Mouse (Mus musculus): Measurements from ENCODE around the gene Bst1. TPM values are rescaled to one million over a fixed set of nuclear protein-coding genes. Genes with fewer than 3 reads are reported as not detected.

Gene Bst1
- not detected in 2 replicates for polyA plus RNA-seq (2015; fragmentation: Nextera tagmentation; extraction: Ambion mirVana)

DNA sequence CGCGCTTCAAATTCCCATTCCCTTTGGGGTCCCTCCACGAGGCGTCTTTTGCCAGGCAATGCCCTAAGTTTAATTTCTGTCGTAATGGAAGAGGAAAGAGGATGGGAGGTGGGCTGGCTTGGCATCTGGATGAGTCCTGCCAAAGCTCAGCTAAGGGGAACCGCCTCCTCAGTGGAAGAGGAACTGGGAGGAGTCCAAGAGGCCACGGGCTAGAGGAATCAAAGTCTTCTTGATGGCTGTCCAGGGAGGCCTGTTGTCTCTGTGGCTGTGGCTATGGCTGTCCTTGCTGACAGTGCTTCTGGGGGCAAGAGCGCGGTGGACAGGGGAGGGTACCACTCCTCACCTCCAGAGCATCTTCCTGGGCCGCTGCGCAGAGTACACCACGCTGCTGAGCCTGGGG is at the start of gene Bst1:
Bst1 (plus strand) TSS at position 191 of the 400 bp plus-strand sequence.
- Histone ChIP-seq H3K36me3 (ENCODE audit: poor library complexity, severe bottlenecking) (no peaks in the 10 kb centered on the region), H3K4me1 (no peaks in the 10 kb centered on the region), H3K4me3 (no peak within 1 kb of the TSS), H3K27me3 (no peaks in the 10 kb centered on the region), H3K9ac (no peak within 1 kb of the TSS), H3K4me2 (no peak within 1 kb of the TSS), H3K27ac (no peak within 1 kb of the TSS), H3K9me3 (replicated peaks) (no peaks in the 10 kb centered on the region)
- ATAC-seq: no peak
- WGBS: 54% methylated on average over 12 of the region's 12 CpGs

DNA sequence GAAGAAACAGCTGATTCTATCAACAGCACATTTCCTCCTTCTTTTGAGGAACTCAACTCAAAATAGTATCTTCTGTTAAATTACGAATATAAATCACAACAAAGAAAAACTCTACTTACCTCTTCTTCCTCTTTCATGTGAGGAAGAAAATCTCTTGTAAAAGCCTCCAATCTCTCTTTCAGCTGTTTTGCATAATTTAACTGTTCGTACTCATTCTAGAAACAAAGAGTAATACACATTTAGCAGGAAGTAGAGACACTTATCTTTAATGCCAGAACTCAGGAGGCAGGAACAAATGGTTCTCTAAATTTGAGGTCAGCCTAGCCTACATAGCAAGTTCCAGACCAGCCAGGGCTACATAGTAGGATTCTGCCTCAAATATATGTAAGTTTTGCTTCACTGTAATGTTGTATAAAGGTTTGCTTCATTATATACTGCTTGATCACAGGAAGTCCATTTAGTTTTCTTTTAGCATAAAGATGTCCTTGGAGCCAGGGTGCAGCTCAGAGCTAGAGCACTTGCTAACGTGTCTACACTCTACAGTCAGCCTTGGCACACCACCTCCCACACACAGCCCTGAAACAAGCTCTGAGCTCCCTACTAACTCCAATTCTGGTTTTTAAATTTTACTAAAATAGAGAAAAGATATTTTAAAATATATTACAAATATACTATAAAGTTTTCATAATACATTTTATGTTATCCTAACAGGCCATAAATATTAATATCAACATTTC is 47.9 kb upstream of the Bst1 start:
- 91% methylated on average over 3 of the region's 3 CpGs for WGBS
- peaks cover 36% of the 10 kb centered on the region for H3K36me3 ChIP-seq (ENCODE audit: poor library complexity, severe bottlenecking)
- no peak overlapping the region for H3K4me2 ChIP-seq
- H3K9me3 ChIP-seq (replicated peaks): no peaks in the 10 kb centered on the region
- no peak for ATAC-seq
- H3K4me3 ChIP-seq: no peak overlapping the region
- H3K9ac ChIP-seq: no peak overlapping the region
- no peaks in the 10 kb centered on the region for H3K4me1 ChIP-seq
- H3K27me3 ChIP-seq: no peaks in the 10 kb centered on the region
- H3K27ac ChIP-seq: no peak overlapping the region

DNA sequence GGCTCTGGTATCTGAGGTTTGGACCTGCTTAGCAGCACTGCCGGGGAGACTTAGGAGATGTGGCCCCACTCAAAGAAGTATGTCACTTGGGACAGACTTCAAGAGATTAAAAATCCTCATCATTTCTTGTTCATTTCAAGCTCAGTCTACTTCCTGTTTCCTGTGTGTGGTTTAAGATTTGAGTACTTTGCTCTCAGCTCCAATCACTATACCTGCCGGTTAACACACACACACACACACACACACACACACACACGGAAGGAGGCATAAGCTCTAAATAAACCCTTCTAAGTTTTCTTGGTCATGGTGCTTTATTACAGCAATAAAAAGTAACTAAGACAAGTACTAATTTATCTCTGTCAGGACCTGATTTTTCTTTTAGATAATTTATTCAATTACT is 47.1 kb upstream of the Bst1 start:
- no peak for ATAC-seq

DNA sequence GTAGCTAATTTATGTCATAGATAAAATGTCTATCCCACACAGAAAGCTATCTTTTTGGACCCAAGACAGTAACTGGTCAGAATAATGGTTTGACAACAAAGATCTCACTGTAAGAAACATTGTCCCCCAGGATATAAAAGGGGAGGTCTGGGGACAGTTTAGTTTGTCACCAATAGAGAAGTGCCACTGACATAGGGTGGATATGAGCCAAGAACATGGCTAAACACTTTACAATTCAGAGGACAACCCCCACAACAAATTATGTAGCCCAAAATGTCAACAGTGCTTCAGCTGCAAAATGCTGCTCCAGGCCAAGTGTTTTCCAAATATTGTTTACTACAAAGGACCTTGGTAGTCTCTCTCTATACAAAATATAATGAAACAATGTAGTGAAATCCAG is 42.3 kb upstream of the Bst1 start:
- Histone ChIP-seq H3K4me2 (no peak overlapping the region), H3K36me3 (ENCODE audit: poor library complexity, severe bottlenecking) (no peaks in the 10 kb centered on the region), H3K27me3 (no peaks in the 10 kb centered on the region), H3K9me3 (replicated peaks) (no peaks in the 10 kb centered on the region), H3K4me1 (peaks cover 26% of the 10 kb centered on the region), H3K4me3 (no peak overlapping the region), H3K27ac (no peak overlapping the region), H3K9ac (no peak overlapping the region)
- no peak for ATAC-seq

More for the DNA sequence above, 47.1 kb upstream of the Bst1 start:
- 94% methylated on average over 3 of the region's 3 CpGs for WGBS
- Histone ChIP-seq H3K4me2 (no peak overlapping the region), H3K4me3 (no peak overlapping the region), H3K27me3 (no peaks in the 10 kb centered on the region), H3K4me1 (peaks cover 4% of the 10 kb centered on the region), H3K27ac (no peak overlapping the region), H3K36me3 (ENCODE audit: poor library complexity, severe bottlenecking) (peaks cover 30% of the 10 kb centered on the region), H3K9ac (no peak overlapping the region), H3K9me3 (replicated peaks) (no peaks in the 10 kb centered on the region)

DNA sequence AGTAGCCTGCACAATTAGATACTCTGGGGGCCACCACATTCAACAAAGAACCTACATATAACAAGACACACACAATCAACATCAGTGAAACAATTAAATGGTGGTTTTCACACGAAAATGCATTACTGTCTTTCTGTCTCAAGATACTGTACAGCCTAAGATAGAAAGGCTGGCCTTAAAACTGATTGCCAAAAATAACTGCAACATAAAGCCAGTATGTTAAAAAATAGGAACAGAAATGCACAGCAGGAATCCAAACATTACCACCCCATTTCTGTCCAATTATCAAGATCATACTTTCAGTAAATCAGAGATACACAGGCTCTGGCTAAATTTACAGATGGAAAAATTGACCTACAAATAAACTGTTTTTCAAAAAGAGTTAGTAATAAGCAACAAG is 41.7 kb upstream of the Bst1 start:
- H3K27me3 ChIP-seq: no peaks in the 10 kb centered on the region
- peaks cover 26% of the 10 kb centered on the region for H3K4me1 ChIP-seq
- H3K9ac ChIP-seq: no peak overlapping the region
- H3K9me3 ChIP-seq (replicated peaks): no peaks in the 10 kb centered on the region
- no peaks in the 10 kb centered on the region for H3K36me3 ChIP-seq (ENCODE audit: poor library complexity, severe bottlenecking)
- WGBS: 48% methylated on average over 1 of the region's 1 CpGs
- H3K27ac ChIP-seq: no peak overlapping the region
- no peak for ATAC-seq
- H3K4me3 ChIP-seq: no peak overlapping the region
- no peak overlapping the region for H3K4me2 ChIP-seq

DNA sequence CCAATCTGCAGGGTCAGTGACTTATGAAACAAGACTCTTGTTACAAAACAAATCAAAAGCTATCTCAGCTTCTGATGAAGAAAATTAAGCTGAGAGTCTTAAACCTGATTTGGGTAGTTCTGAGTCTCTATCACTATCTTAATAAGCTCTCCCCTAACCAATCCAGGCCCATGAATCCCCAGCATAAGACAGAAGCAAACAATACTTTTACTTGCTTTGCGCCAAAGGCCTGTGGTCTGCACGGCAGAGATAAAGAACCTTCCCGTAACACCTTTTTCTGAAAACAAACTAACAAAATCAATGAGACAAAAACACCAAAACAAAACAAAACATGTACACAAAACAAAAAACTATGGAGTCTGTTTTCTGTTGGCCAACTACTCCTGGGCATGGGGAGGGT is 40.1 kb upstream of the Bst1 start:
- no peak for ATAC-seq
- WGBS: 92% methylated on average over 3 of the region's 3 CpGs
- Histone ChIP-seq H3K9ac (no peak overlapping the region), H3K27ac (no peak overlapping the region), H3K27me3 (no peaks in the 10 kb centered on the region), H3K36me3 (ENCODE audit: poor library complexity, severe bottlenecking) (no peaks in the 10 kb centered on the region), H3K9me3 (replicated peaks) (no peaks in the 10 kb centered on the region), H3K4me1 (peaks cover 32% of the 10 kb centered on the region), H3K4me2 (no peak overlapping the region), H3K4me3 (no peak overlapping the region)

DNA sequence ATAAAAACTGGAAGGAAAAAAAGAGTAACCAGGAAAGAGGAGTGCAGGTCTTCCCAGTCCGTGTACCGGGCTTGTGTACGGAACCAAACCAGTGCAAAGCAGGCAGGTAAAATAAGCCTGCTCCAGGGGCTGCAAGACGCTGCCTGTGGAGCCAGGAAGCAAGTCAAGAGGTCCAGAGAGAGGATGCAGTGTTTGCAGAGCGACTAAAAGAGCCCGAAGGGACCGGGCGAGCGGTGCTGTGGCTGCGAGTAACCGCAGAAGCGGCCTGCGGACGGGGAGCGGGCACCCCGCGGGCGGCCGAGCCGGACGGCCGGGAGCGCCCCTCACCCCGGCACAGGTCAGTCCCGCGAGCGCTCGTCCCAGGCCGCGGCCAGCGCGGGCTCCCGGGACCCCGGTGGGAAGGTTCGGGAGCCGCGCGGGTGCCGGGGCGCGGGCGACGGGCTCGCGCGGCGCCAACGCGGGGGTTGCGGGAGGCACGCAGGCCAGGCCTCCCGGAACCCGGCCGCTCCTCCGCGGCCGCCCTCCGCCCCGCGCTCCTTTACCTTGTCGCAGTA is 37.2 kb upstream of the Bst1 start:
- peaks cover 28% of the 10 kb centered on the region for H3K4me1 ChIP-seq
- peak overlapping the region; percentile 88 for H3K9ac ChIP-seq
- H3K4me3 ChIP-seq: peak overlapping the region; percentile 81
- ATAC-seq: no peak; the same call in 1 of the 2 replicates
- no peaks in the 10 kb centered on the region for H3K36me3 ChIP-seq (ENCODE audit: poor library complexity, severe bottlenecking)
- WGBS: 0% methylated on average over 49 of the region's 61 CpGs
- peak overlapping the region; percentile 65 for H3K4me2 ChIP-seq
- no peaks in the 10 kb centered on the region for H3K27me3 ChIP-seq
- H3K27ac ChIP-seq: peak overlapping the region; percentile 93
- no peaks in the 10 kb centered on the region for H3K9me3 ChIP-seq (replicated peaks)

DNA sequence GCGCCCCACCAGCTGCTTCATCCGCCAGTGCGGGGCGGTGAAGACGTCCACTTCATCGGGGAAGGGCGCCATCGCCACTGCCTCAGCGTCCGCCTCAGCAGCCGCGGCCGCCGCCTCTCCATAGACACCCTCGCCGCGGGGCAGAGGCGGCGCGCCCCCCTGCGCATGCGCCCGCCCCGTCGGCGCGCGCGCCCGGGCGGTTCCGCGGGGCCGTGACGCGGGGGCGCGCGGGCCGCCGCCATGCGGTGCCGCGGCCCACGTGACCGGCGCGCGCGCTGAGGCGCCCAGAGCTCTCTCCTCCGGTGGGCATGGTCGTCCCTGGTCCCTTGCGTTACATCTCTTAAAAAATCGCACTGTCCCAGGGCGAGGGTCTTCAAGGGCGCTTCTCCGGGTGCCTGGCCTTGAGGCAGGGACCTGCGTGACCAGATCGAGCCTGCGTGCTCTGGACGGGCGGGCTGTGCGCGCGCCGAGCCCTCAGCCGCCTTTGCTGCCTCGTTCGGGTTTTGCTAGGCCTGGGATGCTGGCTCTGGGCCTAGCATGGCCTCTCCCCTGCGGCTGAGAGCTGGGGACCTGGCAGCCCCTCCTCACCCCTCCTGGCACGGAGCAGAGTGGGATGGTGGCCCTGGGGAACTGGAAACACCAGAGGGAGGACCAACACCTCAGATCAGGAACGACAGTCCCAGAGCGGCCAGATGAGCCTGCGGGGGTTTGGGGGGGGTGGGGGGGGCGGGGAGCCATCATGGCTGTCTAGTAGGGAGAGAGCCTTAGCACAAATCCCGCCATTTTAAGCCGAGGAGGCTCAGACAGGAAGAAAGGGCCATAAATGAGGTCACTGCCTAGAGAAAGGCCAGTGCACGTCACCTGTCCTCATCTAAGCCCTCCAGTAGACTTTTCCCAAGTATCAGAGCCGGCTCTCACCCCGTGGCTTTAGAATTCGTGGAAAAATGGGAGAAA is 36.4 kb upstream of the Bst1 start:
- H3K9ac ChIP-seq: peak overlapping the region; percentile 88
- H3K27ac ChIP-seq: peak overlapping the region; percentile 97
- H3K36me3 ChIP-seq (ENCODE audit: poor library complexity, severe bottlenecking): no peaks in the 10 kb centered on the region
- peak; percentile 94 for ATAC-seq
- WGBS: 4% methylated on average over 70 of the region's 82 CpGs
- peak overlapping the region; percentile 65 for H3K4me2 ChIP-seq
- no peaks in the 10 kb centered on the region for H3K9me3 ChIP-seq (replicated peaks)
- no peaks in the 10 kb centered on the region for H3K27me3 ChIP-seq
- H3K4me3 ChIP-seq: peak overlapping the region; percentile 81
- peaks cover 21% of the 10 kb centered on the region for H3K4me1 ChIP-seq

DNA sequence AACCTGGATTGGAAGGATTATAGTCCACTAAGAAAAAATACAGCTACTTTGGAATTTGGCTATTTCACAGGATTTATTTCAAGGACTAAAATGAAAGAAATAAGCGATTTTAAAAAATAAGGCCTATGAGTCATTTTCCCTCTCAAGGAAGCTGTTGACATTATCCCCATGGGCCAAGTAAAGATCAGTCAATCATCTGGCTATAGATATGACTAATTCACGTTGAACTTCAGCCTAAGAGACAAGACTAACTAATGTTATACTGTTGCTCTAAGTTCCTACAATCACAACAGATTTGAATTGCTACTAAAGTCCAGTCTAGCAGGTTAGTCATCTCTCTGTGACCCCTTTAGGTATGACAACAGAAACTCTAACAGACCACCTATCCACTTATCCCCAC is 34.7 kb upstream of the Bst1 start:
- Histone ChIP-seq H3K27ac (no peak overlapping the region), H3K4me1 (peaks cover 21% of the 10 kb centered on the region), H3K9ac (no peak overlapping the region), H3K4me2 (no peak overlapping the region), H3K9me3 (replicated peaks) (no peaks in the 10 kb centered on the region), H3K36me3 (ENCODE audit: poor library complexity, severe bottlenecking) (no peaks in the 10 kb centered on the region), H3K4me3 (no peak overlapping the region), H3K27me3 (no peaks in the 10 kb centered on the region)
- 92% methylated on average over 2 of the region's 2 CpGs for WGBS
- ATAC-seq: no peak

DNA sequence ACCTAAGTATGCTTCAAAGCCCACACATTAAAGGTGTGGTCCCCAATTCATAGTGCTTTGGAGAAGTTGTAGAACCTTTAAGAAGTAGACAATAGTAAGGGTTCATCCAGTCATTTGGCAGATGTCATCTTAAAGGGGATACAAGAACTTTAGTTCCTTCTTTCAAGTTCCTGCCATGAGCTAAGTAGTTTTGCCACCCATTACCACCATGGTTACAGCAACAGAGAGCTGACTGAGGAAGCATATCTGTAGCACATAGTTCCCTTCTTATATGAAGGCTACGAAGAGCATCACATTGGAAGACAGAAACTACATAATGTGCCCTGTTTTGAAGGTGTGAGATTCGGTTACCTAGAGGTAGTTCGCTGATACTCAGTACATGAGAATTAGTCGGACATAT is 32.1 kb upstream of the Bst1 start:
- no peaks in the 10 kb centered on the region for H3K36me3 ChIP-seq (ENCODE audit: poor library complexity, severe bottlenecking)
- H3K9me3 ChIP-seq (replicated peaks): no peaks in the 10 kb centered on the region
- H3K4me1 ChIP-seq: peaks cover 5% of the 10 kb centered on the region; the same call in 1 of the 2 replicates
- H3K27me3 ChIP-seq: no peaks in the 10 kb centered on the region
- no peak overlapping the region for H3K9ac ChIP-seq
- no peak overlapping the region for H3K4me2 ChIP-seq
- WGBS: 88% methylated on average over 4 of the region's 4 CpGs
- H3K4me3 ChIP-seq: no peak overlapping the region
- ATAC-seq: no peak
- no peak overlapping the region for H3K27ac ChIP-seq

DNA sequence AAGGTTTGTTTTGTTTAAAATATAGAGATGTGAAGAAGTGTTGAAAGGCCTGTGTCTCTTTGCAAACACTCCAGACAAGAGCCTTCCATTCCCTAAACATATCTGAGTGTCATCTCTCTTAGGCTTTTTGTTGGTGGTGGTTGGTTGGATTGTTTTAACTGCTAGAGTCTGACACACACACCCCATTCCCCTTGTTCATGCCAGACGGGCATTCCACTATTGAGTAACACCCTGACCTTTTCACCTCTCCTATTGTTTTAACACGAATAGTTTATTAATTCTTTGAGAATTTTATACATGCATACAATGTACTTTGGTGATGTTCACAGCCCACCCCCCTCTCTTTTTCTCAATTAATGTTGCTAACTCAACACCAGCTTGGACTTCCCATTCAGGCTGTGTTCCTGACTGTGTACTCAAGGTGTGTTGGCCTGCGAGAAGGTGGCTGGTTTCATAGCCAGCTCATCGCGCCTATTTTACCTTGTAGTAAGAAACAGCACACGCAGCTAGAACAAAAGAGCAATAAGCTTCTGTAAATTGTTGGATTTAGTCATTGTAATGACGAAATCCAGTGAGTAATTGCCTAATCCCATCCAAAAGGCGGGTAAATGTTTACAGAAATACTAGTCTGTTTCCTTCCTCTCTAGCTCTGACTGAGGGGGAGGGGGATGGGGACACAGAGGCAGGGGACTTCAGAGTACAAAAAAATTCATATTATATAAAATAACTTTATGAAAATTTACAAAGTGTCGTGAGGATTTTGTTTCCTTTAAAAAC is 30.5 kb upstream of the Bst1 start:
- no peak overlapping the region for H3K4me3 ChIP-seq
- H3K27ac ChIP-seq: no peak overlapping the region
- ATAC-seq: no peak
- H3K9me3 ChIP-seq (replicated peaks): no peaks in the 10 kb centered on the region
- WGBS: 71% methylated on average over 9 of the region's 9 CpGs
- no peak overlapping the region for H3K4me2 ChIP-seq
- no peak overlapping the region for H3K9ac ChIP-seq
- no peaks in the 10 kb centered on the region for H3K4me1 ChIP-seq
- no peaks in the 10 kb centered on the region for H3K36me3 ChIP-seq (ENCODE audit: poor library complexity, severe bottlenecking)
- H3K27me3 ChIP-seq: no peaks in the 10 kb centered on the region
